Mouse (Mus musculus): ENCODE results near the gene Lhb. TPM values are rescaled to one million over a fixed set of nuclear protein-coding genes. Genes with fewer than 3 reads are reported as not detected.
"Not testable (repeated sequence)": the region's sequence is repeated elsewhere in the genome, so short reads cannot be mapped to it uniquely, and the experiment has no call there.

Lhb gene
- total RNA-seq, 2 experiments from 2014 or later = 0.51 to 0.73 TPM

- H3K27ac ChIP-seq = peak overlapping the region; percentile 93
- peak overlapping the region; percentile 48 for H3K4me3 ChIP-seq
- intact Hi-C loops (cut with DNase I) = no loop called here
- peak; percentile 73 for TF ChIP-seq CTCF (IDR thresholded peaks at IDR 0.05)
- peak; percentile 46 for DNase-seq
Measured at GRCm38 (mm10) chr7:45447325-45447990, 26.8 kb downstream of the Lhb start.

GRCm38 (mm10) chr7:45449974-45450373, 29.4 kb downstream of the Lhb start:
- no peak for TF ChIP-seq CTCF (IDR thresholded peaks at IDR 0.05)
- no peak overlapping the region for H3K4me3 ChIP-seq
- intact Hi-C loops (cut with DNase I) = no loop called here
- no peak for DNase-seq
- no peak overlapping the region for H3K27ac ChIP-seq

GRCm38 (mm10) chr7:45451344-45451982, 30.8 kb downstream of the Lhb start:
- TF ChIP-seq CTCF (IDR thresholded peaks at IDR 0.05) = peak; percentile 96; the same call in 1 of the 2 replicates
- peak; percentile 88 for DNase-seq
- H3K4me3 ChIP-seq = no peak overlapping the region
- peak overlapping the region; percentile 32 for H3K27ac ChIP-seq
- intact Hi-C loops (cut with DNase I) = no loop called here

- intact Hi-C loops (cut with DNase I) = no loop called here
- Histone ChIP-seq H3K27ac (no peak overlapping the region), H3K4me3 (no peak overlapping the region)
- TF ChIP-seq CTCF (IDR thresholded peaks at IDR 0.05) = no peak
- no peak for DNase-seq
Measured at GRCm38 (mm10) chr7:45454971-45455370, 34.4 kb downstream of the Lhb start.

GRCm38 (mm10) chr7:45455932-45456696, 35.5 kb downstream of the Lhb start:
- peak; percentile 38 for DNase-seq
- intact Hi-C loops (cut with DNase I) = no loop called here
- no peak for TF ChIP-seq CTCF (IDR thresholded peaks at IDR 0.05)
- H3K27ac ChIP-seq = peak overlapping the region; percentile 97
- H3K4me3 ChIP-seq = no peak overlapping the region

- TF ChIP-seq CTCF (IDR thresholded peaks at IDR 0.05) = no peak
- intact Hi-C loops (cut with DNase I) = no loop called here
Measured at GRCm38 (mm10) chr7:45456721-45457203, 36.1 kb downstream of the Lhb start.

GRCm38 (mm10) chr7:45457204-45458060, 36.8 kb downstream of the Lhb start:
- peak; percentile 61 for DNase-seq
- H3K4me3 ChIP-seq = peak overlapping the region; percentile 97
- intact Hi-C loops (cut with DNase I) = no loop called here
- TF ChIP-seq CTCF (IDR thresholded peaks at IDR 0.05) = no peak
- peak overlapping the region; percentile 97 for H3K27ac ChIP-seq

More at GRCm38 (mm10) chr7:45456721-45457203, 36.1 kb downstream of the Lhb start:
- no peak for DNase-seq
- Histone ChIP-seq H3K27ac (peak overlapping the region; percentile 97), H3K4me3 (peak overlapping the region; percentile 97)

GRCm38 (mm10) chr7:45458748-45459563, 38.3 kb downstream of the Lhb start:
- no peak for TF ChIP-seq CTCF (IDR thresholded peaks at IDR 0.05)
- peak overlapping the region; percentile 97 for H3K27ac ChIP-seq
- intact Hi-C loops (cut with DNase I) = no loop called here
- DNase-seq = peak; percentile 90
- H3K4me3 ChIP-seq = peak overlapping the region; percentile 97

- intact Hi-C loops (cut with DNase I) = not testable (repeated sequence)
- Histone ChIP-seq H3K27ac (peak within 1 kb of the TSS; percentile 97), H3K4me3 (peak within 1 kb of the TSS; percentile 97)
- peak; percentile 98 for DNase-seq
Measured at GRCm38 (mm10) chr7:45459564-45460140, 39.0 kb downstream of the Lhb start, which contains the start of gene Ftl1. Ftl1 (minus strand) TSS chr7:45459884.

- H3K27ac ChIP-seq = peak overlapping the region; percentile 97
- no peak for DNase-seq
- H3K4me3 ChIP-seq = peak overlapping the region; percentile 97
- TF ChIP-seq CTCF (IDR thresholded peaks at IDR 0.05) = no peak
- intact Hi-C loops (cut with DNase I) = no loop called here
Measured at GRCm38 (mm10) chr7:45460377-45460776, 39.8 kb downstream of the Lhb start.

- intact Hi-C loops (cut with DNase I) = no loop called here
- TF ChIP-seq CTCF (IDR thresholded peaks at IDR 0.05) = no peak
- Histone ChIP-seq H3K4me3 (peak overlapping the region; percentile 97), H3K27ac (peak overlapping the region; percentile 97)
- DNase-seq = peak; percentile 86
Measured at GRCm38 (mm10) chr7:45460860-45461314, 40.3 kb downstream of the Lhb start.

All from gastrocnemius, adult 2 months (tissue).